Mouse (Mus musculus) macrophage (primary cell): ENCODE measurements around the gene Dennd1a. TPM values are rescaled to one million over a fixed set of nuclear protein-coding genes. Genes with fewer than 3 reads are reported as not detected.

Experiments used
- H3K27ac ChIP-seq: fragments of 350-480 bp; formaldehyde crosslinking; 2 replicates; pipeline ENCODE4 v1.9.0; 2021
- H3K36me3 ChIP-seq: fragments of 350-480 bp; formaldehyde crosslinking; 2 replicates; pipeline ENCODE4 v1.9.0; 2021; ENCODE audit errors: inconsistent target
- H3K4me3 ChIP-seq: fragments of 350-480 bp; formaldehyde crosslinking; 2 replicates; pipeline ENCODE4 v1.9.0; 2021; ENCODE audit errors: inconsistent target
- H3K79me2 ChIP-seq: fragments of 350-480 bp; formaldehyde crosslinking; 2 replicates; pipeline ENCODE4 v1.9.0; 2021; ENCODE audit errors: inconsistent target
- WGBS: methylation state at CpG from one replicate; pipeline ENCODE4 v1.1.7; 2026; ENCODE audit warnings: inconsistent platforms; ENCODE audit not compliant: missing documents; 5-methylcytosine and 5-hydroxymethylcytosine counted together
- polyA plus RNA-seq: library from polyadenylated mRNA; stranded (reverse); fragments of 250-400 nt; gene quantifications from 3 replicates; pipeline ENCODE4 v1.2.4, GENCODE M21; 2018; ENCODE audit warnings: inconsistent platforms

Gene Dennd1a
- polyA plus RNA-seq, 1 experiment from 2014 or later, result 84.5 TPM

GRCm38 (mm10) chr2:37757784-37758183 is 529.4 kb downstream of the Dennd1a start:
- WGBS, result 91% methylated on average over 4 of the region's 4 CpGs
- Histone ChIP-seq H3K27ac (no peak overlapping the region), H3K36me3 (no peaks in the 10 kb centered on the region), H3K79me2 (no peaks in the 10 kb centered on the region), H3K4me3 (no peak overlapping the region)

GRCm38 (mm10) chr2:37757016-37757415 is 530.2 kb downstream of the Dennd1a start:
- 43% methylated on average over 5 of the region's 5 CpGs for WGBS
- no peak overlapping the region for H3K27ac ChIP-seq
- H3K79me2 ChIP-seq, result no peaks in the 10 kb centered on the region
- H3K36me3 ChIP-seq, result no peaks in the 10 kb centered on the region
- no peak overlapping the region for H3K4me3 ChIP-seq

- no peaks in the 10 kb centered on the region for H3K36me3 ChIP-seq
Observed at GRCm38 (mm10) chr2:37756220-37756930, 530.8 kb downstream of the Dennd1a start.

GRCm38 (mm10) chr2:37751114-37751513 is 536.1 kb downstream of the Dennd1a start:
- WGBS, result 100% methylated on average over 1 of the region's 1 CpGs
- no peaks in the 10 kb centered on the region for H3K79me2 ChIP-seq
- H3K36me3 ChIP-seq, result no peaks in the 10 kb centered on the region
- no peak overlapping the region for H3K27ac ChIP-seq
- H3K4me3 ChIP-seq, result no peak overlapping the region

More at GRCm38 (mm10) chr2:37756220-37756930, 530.8 kb downstream of the Dennd1a start:
- H3K4me3 ChIP-seq, result no peak overlapping the region
- WGBS, result 76% methylated on average over 2 of the region's 2 CpGs
- no peak overlapping the region for H3K27ac ChIP-seq
- H3K79me2 ChIP-seq, result no peaks in the 10 kb centered on the region

- Histone ChIP-seq H3K36me3 (no peaks in the 10 kb centered on the region), H3K27ac (no peak overlapping the region), H3K79me2 (no peaks in the 10 kb centered on the region), H3K4me3 (no peak overlapping the region)
- WGBS, result 20% methylated on average over 6 of the region's 6 CpGs
Observed at GRCm38 (mm10) chr2:37749323-37749722, 537.9 kb downstream of the Dennd1a start.

Other genes starting within 250 kb of the Dennd1a start
- gene Lhx2, start 51.9 kb upstream of the Dennd1a start, polyA plus RNA-seq, result 0.04 to 0.63 TPM (median 0.17 TPM) in 3 replicates
- gene Nek6, start 224.3 kb upstream of the Dennd1a start, polyA plus RNA-seq, result 25.6 to 82.5 TPM (median 33.5 TPM) in 3 replicates